Mouse (Mus musculus) C2C12 (cell line): ENCODE data around the gene Rspry1. TPM values are rescaled to one million over a fixed set of nuclear protein-coding genes. Genes with fewer than 3 reads are reported as not detected.

Experiments used
- H3K27me3 ChIP-seq: one replicate; pipeline ENCODE4 v1.6.1; 2011; ENCODE audit not compliant: control insufficient read depth, insufficient read depth, insufficient read length
- H3K36me3 ChIP-seq: one replicate; pipeline ENCODE4 v1.6.1; 2011; ENCODE audit not compliant: control insufficient read depth, insufficient read depth
- H3K4me3 ChIP-seq: one replicate; pipeline ENCODE4 v1.5.1; 2011; ENCODE audit warnings: mild to moderate bottlenecking, control low read depth; ENCODE audit not compliant: poor library complexity, insufficient read depth, severe bottlenecking
- H3K79me2 ChIP-seq: one replicate; pipeline ENCODE4 v1.6.1; 2011; ENCODE audit not compliant: control insufficient read depth, insufficient read depth
- H3K79me3 ChIP-seq: one replicate; pipeline ENCODE4 v1.6.1; 2011; ENCODE audit warnings: low read depth, control low read depth
- H3ac ChIP-seq: one replicate; pipeline ENCODE3; 2011; ENCODE audit warnings: low read depth; ENCODE audit not compliant: control insufficient read depth, insufficient read length
- CEBPB ChIP-seq: IDR thresholded peaks from one replicate; pipeline ENCODE4 v1.6.1; 2011; ENCODE audit warnings: low read depth, mild to moderate bottlenecking, control low read depth, moderate library complexity
- CTCF ChIP-seq: IDR thresholded peaks from one replicate; pipeline ENCODE4 v1.5.1; 2011; ENCODE audit not compliant: control insufficient read depth, insufficient read depth, insufficient read length
- FOSL1 ChIP-seq: IDR thresholded peaks from one replicate; pipeline ENCODE4 v1.8.0; 2011; ENCODE audit warnings: mild to moderate bottlenecking, low read length; ENCODE audit not compliant: poor library complexity, insufficient read depth, severe bottlenecking
- MAX ChIP-seq: IDR thresholded peaks from one replicate; pipeline ENCODE4 v1.6.1; 2011; ENCODE audit warnings: mild to moderate bottlenecking, control low read depth
- MYOD1 ChIP-seq: IDR thresholded peaks from one replicate; pipeline ENCODE4 v1.6.1; 2011; ENCODE audit warnings: low read depth; ENCODE audit not compliant: control insufficient read depth, insufficient read length
- MYOG ChIP-seq: IDR thresholded peaks from one replicate; pipeline ENCODE4 v1.6.1; 2011; ENCODE audit not compliant: control insufficient read depth, insufficient read length; ENCODE audit errors: extremely low read depth
- USF1 ChIP-seq: IDR thresholded peaks from one replicate; pipeline ENCODE4 v1.6.1; 2011; ENCODE audit warnings: low read depth, mild to moderate bottlenecking, control low read depth, moderate library complexity
- polyA plus RNA-seq: library from polyadenylated mRNA; unstranded; fragments of >200 nt; fragmentation: generic; extraction: Trizol; gene quantifications from one replicate; pipeline ENCODE4 v1.2.1, GENCODE M21; 2012; ENCODE audit warnings: missing spikeins

Rspry1 gene
- polyA plus RNA-seq, 1 experiment = 6.5 TPM

DNA sequence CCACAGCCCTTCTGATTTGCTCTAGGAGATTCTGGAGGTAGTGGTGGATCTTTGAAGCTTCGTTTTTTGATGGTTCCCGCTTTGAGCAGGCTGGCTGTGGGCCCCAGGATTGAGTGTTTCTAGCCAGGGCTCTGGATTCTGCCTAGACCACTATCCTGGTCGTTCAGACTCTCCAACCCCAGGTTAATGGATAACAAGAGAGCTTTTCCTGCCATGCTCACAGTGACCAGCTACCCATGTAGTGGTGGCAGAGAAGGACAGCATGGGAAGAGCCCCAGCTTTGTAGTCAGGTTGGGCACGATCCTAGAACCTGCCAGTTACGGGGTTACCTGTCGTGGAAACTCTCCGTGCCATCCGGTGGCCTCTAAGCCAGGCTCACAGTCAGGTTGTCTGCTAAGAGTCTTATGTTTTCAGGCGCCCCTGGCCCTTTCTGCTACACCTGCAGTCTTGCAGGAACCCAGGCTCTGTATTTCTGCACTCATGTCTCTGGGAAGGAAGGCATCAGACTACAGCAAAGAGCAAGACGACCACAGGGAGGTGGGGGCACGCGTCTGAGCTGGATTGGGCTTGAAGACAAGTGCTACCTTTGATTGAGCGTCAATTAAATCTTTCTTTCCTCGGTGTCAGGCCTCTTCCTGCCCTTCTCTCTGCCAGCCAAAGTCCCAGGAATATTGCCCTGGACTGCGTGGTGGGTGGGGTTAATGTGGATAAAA lies 35.1 kb upstream of the Rspry1 start:
- H3K79me2 ChIP-seq = no peaks in the 10 kb centered on the region
- H3K36me3 ChIP-seq = peaks cover 29% of the 10 kb centered on the region
- TF ChIP-seq MAX (no peak), CTCF (no peak), MYOD1 (no peak)

DNA sequence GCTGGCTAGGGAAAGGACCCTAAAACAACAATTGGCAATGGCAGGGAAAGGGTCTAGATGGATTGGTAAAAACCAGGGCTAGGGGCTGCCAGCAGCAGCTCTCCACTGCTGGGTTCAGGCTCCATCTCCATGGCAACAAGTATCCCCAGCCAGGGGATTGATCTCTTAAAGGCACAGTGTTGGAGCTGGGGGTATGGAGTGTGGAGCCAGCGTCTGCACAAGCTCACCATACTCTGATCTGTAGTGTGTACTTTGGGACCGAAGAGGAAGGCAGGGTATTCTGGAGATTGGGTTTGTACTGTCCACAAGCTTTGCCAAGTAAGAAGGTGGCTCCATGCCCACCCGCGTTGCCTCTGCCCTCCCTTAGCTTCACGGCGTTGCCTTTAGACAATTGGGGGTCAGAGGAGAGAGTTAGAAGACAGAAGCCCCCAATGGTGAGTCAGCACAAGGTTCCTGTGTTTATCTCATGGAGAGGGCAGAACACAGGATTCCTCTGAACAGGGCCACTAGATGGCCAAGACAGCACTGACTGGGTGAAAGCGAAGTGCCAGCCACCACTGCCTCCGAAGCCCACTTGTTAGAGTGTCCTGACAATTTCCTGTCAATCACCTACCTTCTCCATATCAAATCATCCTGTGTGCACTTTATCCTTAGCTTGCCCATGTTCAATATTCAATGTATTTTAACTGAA lies 34.4 kb upstream of the Rspry1 start:
- no peak for TF ChIP-seq USF1
- no peak for TF ChIP-seq MYOG
- TF ChIP-seq CEBPB = no peak
- no peak for TF ChIP-seq FOSL1
- no peak for TF ChIP-seq MYOD1
- TF ChIP-seq CTCF = no peak
- TF ChIP-seq MAX = no peak
- H3K27me3 ChIP-seq = no peaks in the 10 kb centered on the region
- no peaks in the 10 kb centered on the region for H3K79me2 ChIP-seq
- H3ac ChIP-seq = no peak overlapping the region
- no peak overlapping the region for H3K4me3 ChIP-seq
- H3K36me3 ChIP-seq = peaks cover 29% of the 10 kb centered on the region
- no peaks in the 10 kb centered on the region for H3K79me3 ChIP-seq

More for the DNA sequence above, 35.1 kb upstream of the Rspry1 start:
- Histone ChIP-seq H3ac (no peak overlapping the region), H3K4me3 (no peak overlapping the region), H3K27me3 (no peaks in the 10 kb centered on the region), H3K79me3 (no peaks in the 10 kb centered on the region)

DNA sequence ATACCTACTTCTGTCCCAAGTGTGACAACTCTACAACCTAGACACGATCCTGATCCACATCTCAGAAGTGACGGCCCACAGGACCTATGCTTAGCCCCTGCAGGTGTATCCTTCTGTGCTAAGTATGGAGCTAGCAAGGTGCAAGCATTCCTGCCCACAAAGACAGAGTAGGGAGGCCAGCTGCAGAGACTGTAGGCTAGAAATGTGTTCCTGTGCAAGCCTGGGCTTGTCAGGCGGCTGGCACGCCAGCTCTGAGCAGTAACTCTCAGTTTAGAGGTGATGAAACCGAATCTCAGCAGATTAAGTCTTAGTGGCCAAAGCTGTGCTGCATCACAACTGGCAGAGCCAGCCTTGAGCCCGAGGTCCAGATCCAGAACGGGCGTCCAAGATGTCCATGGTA lies 33.6 kb upstream of the Rspry1 start:
- Histone ChIP-seq H3K27me3 (no peaks in the 10 kb centered on the region), H3ac (no peak overlapping the region), H3K79me3 (no peaks in the 10 kb centered on the region), H3K79me2 (no peaks in the 10 kb centered on the region), H3K36me3 (peaks cover 35% of the 10 kb centered on the region), H3K4me3 (no peak overlapping the region)
- TF ChIP-seq CTCF (no peak), MAX (no peak), MYOG (no peak), MYOD1 (no peak), CEBPB (no peak), FOSL1 (no peak)

DNA sequence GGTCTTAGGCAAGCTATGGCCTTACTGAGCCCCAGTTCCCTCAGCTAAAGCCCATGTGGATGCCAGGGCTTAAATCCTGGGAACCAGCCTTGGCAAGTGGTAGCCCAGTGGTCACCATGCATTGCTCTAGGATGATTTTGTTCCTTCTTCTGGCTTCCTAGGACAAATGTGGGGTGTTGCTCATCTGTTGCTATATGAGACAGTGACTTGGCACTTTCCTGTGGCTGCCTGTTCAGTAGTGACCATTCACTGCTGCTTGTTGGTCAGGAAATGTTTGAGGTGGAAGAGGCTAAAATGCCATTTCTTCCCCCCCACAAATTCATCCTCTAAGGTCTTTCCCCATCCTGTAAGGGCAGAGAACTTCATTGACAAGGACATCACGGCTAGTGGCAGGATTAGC lies 32.3 kb upstream of the Rspry1 start:
- Histone ChIP-seq H3K36me3 (peaks cover 47% of the 10 kb centered on the region), H3K27me3 (no peaks in the 10 kb centered on the region), H3ac (no peak overlapping the region), H3K79me3 (no peaks in the 10 kb centered on the region), H3K4me3 (no peak overlapping the region), H3K79me2 (no peaks in the 10 kb centered on the region)
- TF ChIP-seq MYOG = no peak
- TF ChIP-seq CEBPB = no peak
- no peak for TF ChIP-seq CTCF
- no peak for TF ChIP-seq MYOD1
- no peak for TF ChIP-seq MAX
- no peak for TF ChIP-seq USF1
- no peak for TF ChIP-seq FOSL1

DNA sequence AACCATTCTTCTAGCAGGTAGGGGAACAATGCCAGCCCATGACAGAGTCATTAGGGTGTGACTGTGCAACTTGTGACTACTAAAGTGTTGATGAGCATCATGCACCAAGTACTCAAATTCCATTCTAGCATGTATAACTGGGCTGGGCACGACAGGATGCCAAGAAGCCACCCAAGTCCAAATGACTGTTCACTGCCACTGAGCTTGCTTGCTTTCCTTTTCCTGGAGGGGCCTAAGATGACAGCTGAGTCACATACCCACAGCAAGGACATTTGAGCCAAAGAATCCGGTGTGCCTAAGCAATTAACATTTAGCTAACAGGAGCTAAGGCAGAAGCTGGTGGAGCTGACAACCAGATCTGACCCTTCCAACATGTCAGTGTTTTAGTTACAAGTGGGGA lies 29.8 kb upstream of the Rspry1 start:
- TF ChIP-seq MAX (no peak), FOSL1 (no peak), MYOG (no peak), USF1 (no peak), MYOD1 (peak; percentile 12)
- Histone ChIP-seq H3K36me3 (peaks cover 57% of the 10 kb centered on the region), H3K79me2 (no peaks in the 10 kb centered on the region), H3K79me3 (no peaks in the 10 kb centered on the region), H3K27me3 (no peaks in the 10 kb centered on the region), H3K4me3 (no peak overlapping the region), H3ac (no peak overlapping the region)
